Mouse (Mus musculus) thymus, adult 18-20 months (tissue): ENCODE measurements around the gene Wbp1.
A peak's percentile ranks its signal among the peaks of the same experiment; 100 is the strongest.
"Not testable (repeated sequence)": the region's sequence is repeated elsewhere in the genome, so short reads cannot be mapped to it uniquely, and the experiment has no call there.

ENCODE experiments used
- DNase-seq, 2 experiments: peaks; one replicate each; pipeline ENCODE4 v3.0.0; 2022; ENCODE audit warnings: mixed read lengths in 2 of 2

Gene Wbp1

DNA sequence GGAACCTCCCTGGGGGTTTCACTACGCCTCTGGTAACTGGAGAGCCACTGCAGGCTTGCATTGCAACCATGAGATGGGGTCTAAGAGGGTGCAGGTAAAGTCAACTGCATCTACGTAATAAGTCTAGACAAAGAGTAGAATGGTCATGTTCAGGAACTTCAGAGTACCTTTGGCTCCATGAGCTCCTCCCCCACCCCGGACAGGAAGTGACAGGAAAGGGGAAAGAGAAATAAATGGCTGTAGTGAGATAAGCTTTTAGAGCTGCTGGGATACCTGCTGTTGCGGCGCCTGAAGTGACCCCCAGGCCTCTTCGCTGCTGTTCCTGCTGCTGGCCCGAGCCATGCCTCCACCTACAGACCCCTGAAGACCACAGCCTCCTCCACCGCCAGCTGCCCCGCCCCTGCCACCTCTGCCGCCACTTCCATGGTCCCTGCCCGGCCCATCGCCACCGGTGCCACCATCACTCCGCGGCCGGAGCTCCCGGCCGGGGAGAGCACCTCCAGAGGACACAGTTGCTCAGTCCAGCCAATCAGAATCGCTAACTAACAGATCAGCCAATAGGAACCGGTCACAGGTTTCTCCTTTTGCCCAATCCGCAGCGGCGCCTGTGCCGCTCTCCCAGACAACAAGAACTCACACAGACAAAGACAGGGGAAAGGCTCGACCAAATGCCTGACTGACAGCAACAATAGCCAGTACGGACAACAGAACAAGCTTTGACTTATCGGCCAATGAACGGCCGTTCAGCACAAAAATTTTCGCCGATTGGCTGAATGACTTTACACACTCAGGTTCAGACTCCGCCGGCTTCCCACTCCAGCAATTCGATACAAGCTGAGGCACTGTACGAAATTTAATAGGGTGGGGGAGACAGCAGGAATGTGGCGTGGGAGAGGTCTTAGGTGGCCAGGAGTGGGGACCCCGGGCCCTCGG lies at the start of gene Wbp1:
Gene Wbp1 (minus strand): TSS at position 630 of the 933 bp plus-strand sequence.
- peak; percentile 91 to 97 for DNase-seq

DNA sequence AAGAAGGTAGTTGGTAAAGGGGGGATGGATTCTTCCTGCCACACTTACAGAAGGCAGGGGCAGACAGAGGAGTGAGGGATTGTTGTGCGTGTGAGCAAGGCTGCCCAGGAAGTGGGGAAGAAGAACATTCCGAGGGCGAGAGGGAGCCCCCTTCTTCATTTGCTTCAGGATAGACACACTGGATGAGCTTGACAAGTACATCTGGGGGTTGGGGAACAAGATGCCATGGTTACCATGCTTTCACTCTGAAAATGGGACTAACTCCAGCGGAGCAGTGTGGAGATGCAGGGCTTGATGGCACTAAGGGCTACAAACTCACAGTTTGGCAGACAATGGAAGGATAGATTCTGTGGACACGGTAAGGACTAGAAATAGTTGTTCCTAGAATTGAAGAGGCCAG lies 49.7 kb upstream of the Wbp1 start:
- no peak for DNase-seq

- DNase-seq: no peak
Measured at GRCm38 (mm10) chr6:83169872-83170271, 48.5 kb upstream of the Wbp1 start.

- DNase-seq: no peak
Measured at GRCm38 (mm10) chr6:83166243-83166630, 44.9 kb upstream of the Wbp1 start.

DNA sequence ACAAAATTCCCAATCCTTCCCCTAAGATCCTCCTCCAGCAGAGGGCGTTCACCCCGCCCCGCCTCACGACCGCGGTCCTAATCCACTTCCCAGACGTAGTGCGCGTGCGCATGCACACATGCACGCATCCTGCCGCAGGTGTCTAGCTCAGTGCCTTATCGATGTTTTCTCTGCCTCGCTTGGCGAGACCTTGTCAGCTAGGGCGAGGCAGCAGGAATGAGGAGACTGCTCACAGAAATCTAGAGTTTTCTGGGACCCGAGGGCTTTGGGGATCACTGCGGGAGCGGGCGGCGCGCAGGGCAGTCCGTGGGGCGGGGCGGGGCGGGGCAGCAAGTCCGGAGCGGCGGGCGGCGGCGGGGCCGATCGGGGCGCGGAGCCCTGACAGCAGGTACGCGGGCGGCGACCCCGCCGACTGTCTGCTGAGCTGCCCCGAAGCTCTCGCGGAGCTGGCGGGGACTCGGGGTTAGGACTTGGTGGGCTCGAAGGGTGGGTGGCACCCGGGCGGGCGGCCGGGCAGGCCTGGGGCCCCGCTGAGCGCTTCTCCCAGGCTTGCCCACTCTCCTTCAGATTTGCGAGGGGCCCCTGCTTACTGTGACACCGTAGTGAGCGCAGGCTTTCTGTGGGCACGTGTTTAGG lies 44.4 kb upstream of the Wbp1 start, which contains the start of gene Dctn1:
Gene Dctn1 (plus strand): TSS at position 314 of the 636 bp plus-strand sequence.
- DNase-seq: peak; percentile 86 to 87

DNA sequence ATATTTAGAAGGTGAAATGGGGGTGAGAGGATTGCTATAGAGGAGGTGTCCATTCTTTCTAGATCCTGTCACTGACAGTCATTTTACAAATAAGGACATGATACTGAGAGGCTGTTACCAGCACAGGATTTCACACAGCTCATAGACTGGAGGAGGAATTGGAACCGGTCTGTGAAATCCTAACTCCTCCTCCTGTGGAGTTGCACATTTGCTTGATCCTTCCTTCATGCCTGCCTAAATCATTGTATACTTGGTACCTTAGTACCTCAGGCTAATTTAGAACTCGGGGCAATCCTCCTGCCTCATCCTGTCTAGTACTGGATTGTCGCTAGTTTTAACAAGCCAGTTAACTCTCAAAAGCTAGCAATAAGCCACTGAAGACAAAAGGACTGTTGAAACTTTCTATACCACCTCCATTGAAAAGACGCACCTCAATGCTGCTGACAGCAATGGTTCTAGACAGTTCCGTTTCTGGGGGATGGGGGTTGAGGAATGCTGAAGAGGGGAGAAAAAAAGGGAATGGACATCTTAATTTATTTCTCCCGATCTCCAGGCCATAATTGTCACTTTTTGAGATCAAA lies 43.8 kb upstream of the Wbp1 start:
- DNase-seq: no peak

DNA sequence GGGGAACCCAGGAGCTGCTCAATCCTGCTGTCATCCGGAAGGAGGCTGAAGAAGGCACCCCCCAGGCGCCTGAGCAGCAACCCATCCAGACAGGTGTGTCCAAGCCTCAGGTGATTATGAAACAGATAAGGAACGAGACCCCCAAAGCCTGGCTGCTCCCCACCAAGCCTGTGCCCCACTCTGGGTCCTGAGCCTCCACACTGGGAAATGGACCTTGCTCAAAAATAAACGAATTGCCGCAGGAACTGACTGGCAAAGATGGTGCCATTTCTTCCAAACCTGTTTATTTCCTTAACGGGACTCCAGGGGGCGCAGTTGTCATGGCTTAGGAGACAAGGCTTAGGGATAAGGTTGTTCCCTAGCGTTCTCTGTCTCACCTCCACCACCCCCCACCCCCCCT lies 41.3 kb upstream of the Wbp1 start:
- peak in 1 of 2 experiments; percentile 26 for DNase-seq

GRCm38 (mm10) chr6:83161921-83162641 lies 40.7 kb upstream of the Wbp1 start:
- peak in 1 of 2 experiments; percentile 14 for DNase-seq

DNA sequence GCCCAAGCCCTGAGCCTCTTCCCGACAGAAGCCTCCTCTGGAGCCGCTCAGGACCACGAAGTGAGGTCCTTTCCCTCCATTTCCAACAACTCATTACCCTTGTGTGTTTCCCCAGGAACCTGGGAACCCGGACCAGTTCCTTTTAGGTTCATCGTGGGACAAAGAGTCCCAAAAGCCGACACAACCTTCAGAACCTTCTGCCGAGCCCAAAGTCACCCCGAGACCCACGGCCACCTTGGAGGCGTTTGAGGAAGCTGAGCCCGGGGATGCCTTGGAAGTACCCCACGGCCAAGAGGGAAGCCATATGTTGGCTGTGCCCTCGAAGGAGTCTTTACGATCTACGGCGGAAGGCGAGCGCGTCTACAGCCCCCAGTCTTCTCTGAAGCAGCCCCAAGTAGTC lies 40.1 kb upstream of the Wbp1 start:
- DNase-seq: no peak

GRCm38 (mm10) chr6:83159456-83159855 lies 38.1 kb upstream of the Wbp1 start:
- not testable (repeated sequence) for DNase-seq

- no peak for DNase-seq
Measured at GRCm38 (mm10) chr6:83156259-83156684, 34.9 kb upstream of the Wbp1 start, which contains the start of the genes Wdr54 and 1700003E16Rik. Gene Wdr54 (minus strand): TSS chr6:83156397. Gene 1700003E16Rik (plus strand): TSS chr6:83156404.

GRCm38 (mm10) chr6:83155552-83156238 lies 34.3 kb upstream of the Wbp1 start:
- DNase-seq: no peak

DNA sequence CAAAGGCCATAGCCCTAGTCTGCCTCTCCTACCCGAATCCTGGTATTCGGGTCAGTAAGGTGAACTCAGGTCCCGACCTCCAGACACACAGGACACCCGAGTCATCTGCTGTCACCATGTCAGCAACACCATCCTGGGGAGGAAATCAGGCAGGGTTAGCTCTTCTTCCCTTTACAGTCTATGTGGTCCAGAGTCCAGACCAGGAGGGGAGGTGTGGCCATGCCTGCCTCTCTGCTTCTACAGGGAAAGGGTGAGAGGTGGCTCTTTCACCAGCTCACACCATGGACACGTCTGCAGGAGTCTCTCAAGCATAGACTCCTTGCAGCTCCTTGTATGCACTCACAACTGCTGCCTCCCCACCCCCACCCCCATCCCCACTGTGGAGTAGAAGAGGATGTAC lies 32.1 kb upstream of the Wbp1 start:
- no peak for DNase-seq

DNA sequence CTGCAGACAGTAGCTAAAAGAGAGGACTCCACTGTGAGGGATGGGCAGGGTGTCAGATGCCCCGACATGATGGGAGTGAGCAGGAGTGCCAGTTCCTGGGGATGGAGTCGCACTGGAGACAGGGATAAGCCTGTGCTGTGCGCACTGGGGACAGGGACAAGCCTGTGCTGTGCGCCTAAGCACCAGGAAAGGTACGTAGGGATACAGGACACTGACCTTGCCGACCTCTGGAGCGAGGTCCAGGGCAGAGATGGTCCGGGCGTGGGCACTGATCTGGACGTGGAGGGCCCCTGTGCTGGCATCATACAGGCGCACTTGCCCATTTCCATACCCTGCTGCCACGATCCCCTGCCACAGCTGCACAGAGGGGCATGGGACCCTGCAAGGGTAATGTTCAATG lies 31.7 kb upstream of the Wbp1 start:
- no peak for DNase-seq

GRCm38 (mm10) chr6:83151721-83152120 lies 30.4 kb upstream of the Wbp1 start:
- DNase-seq: no peak

- no peak for DNase-seq
Measured at GRCm38 (mm10) chr6:83147280-83147679, 25.9 kb upstream of the Wbp1 start.

- no peak for DNase-seq
Measured at GRCm38 (mm10) chr6:83145805-83146204, 24.4 kb upstream of the Wbp1 start.

GRCm38 (mm10) chr6:83145209-83145608 lies 23.9 kb upstream of the Wbp1 start:
- DNase-seq: no peak

DNA sequence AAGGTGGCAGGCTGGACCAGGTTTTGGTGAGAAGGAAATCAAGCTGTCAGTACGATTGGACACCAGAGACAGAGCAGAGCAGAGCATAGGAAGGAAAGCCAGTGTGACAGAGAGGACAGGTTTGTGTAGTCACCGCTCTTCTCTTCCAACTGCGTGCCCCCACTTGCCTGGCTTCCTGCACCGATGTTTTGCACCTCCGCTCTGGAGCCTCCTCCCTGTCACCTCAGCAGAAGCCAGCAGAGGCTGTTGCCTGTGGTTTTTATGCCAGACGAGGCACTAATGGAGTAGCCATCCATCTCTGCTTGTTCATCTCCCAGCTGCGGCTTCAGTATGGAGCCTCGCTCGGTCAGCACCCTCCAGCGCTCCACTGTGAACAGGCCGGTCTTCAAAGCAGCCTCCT lies 21.5 kb upstream of the Wbp1 start:
- DNase-seq: no peak

GRCm38 (mm10) chr6:83142211-83142731 lies 20.9 kb upstream of the Wbp1 start:
- no peak for DNase-seq

- DNase-seq: no peak
Measured at GRCm38 (mm10) chr6:83141636-83142035, 20.3 kb upstream of the Wbp1 start.

DNA sequence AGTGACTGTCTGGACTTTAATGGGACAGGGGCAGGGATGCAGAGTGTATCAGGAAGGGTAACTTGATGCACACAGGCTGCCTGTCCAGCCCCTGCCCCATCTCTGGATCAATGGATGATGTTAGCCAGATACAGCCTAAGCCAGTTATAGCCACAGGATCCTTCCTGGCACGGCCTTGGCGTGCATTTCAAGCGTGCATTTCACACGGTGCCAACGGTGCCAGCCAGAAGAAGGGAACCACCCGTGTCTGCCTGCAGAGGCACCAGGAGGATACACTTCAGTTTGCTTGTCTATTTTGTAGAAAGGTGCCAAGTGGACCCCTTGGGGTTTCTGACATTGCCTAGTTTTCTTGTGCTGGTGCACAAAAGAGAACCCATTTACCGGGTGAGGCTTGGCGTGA lies 18.7 kb upstream of the Wbp1 start:
- DNase-seq: no peak
